Mouse (Mus musculus) heart, adult 11 months (tissue): Measurements from ENCODE around the gene Foxa3.
A peak's percentile ranks its signal among the peaks of the same experiment; 100 is the strongest.

ENCODE experiments used
- DNase-seq: peaks from one replicate; pipeline ENCODE4 v3.0.0; 2022

The Foxa3 gene

GRCm38 (mm10) chr7:18998835-18999234 is 24.5 kb downstream of the Foxa3 start:
- no peak for DNase-seq

GRCm38 (mm10) chr7:18993036-18993435 is 30.3 kb downstream of the Foxa3 start:
- peak; percentile 90 for DNase-seq

GRCm38 (mm10) chr7:18992294-18992675 is 31.1 kb downstream of the Foxa3 start:
- DNase-seq, result peak; percentile 93

- DNase-seq, result peak; percentile 95
Observed at GRCm38 (mm10) chr7:18991660-18992293, 31.6 kb downstream of the Foxa3 start.

- peak; percentile 100 for DNase-seq
Observed at GRCm38 (mm10) chr7:18990601-18991295, 32.6 kb downstream of the Foxa3 start, which contains the start of gene Mypop. TSS of gene Mypop (plus strand) at chr7:18991245.

- no peak for DNase-seq
Observed at GRCm38 (mm10) chr7:18989995-18990394, 33.3 kb downstream of the Foxa3 start.

- DNase-seq, result no peak
Observed at GRCm38 (mm10) chr7:18988780-18989179, 34.6 kb downstream of the Foxa3 start.

- DNase-seq, result no peak
Observed at GRCm38 (mm10) chr7:18987747-18988146, 35.6 kb downstream of the Foxa3 start.

- DNase-seq, result no peak
Observed at GRCm38 (mm10) chr7:18987100-18987499, 36.2 kb downstream of the Foxa3 start, which contains the start of gene Nanos2. TSS of gene Nanos2 (plus strand) at chr7:18987400.

- no peak for DNase-seq
Observed at GRCm38 (mm10) chr7:18986503-18986902, 36.8 kb downstream of the Foxa3 start.

- DNase-seq, result no peak
Observed at GRCm38 (mm10) chr7:18978381-18978780, 45.0 kb downstream of the Foxa3 start.

GRCm38 (mm10) chr7:18970956-18971355 is 52.4 kb downstream of the Foxa3 start:
- no peak for DNase-seq

GRCm38 (mm10) chr7:18967603-18968002 is 55.7 kb downstream of the Foxa3 start:
- no peak for DNase-seq

- no peak for DNase-seq
Observed at GRCm38 (mm10) chr7:18965312-18965711, 58.0 kb downstream of the Foxa3 start.

GRCm38 (mm10) chr7:18963294-18963843 is 60.0 kb downstream of the Foxa3 start:
- DNase-seq, result peak; percentile 92
